Mouse (Mus musculus) neutrophil, adult 5-6 weeks (primary cell): ENCODE measurements around the gene Syt6. TPM values are rescaled to one million over a fixed set of nuclear protein-coding genes. Genes with fewer than 3 reads are reported as not detected.

Source experiments
- total RNA-seq: library from RNA; stranded (forward); fragments of 200-1000 nt; gene quantifications from 2 replicates; pipeline ENCODE4 v1.2.3, GENCODE M21; 2017

Syt6 gene
- total RNA-seq, 1 experiment from 2014 or later: 0.47 TPM

Other genes with a start within 250 kb of the Syt6 start
- gene Atg4a-ps, start 70.8 kb downstream of the Syt6 start, total RNA-seq: 0.58 and 0.74 TPM in 2 replicates
- 5.9 and 7.0 TPM in 2 replicates for gene Olfml3, start 162.8 kb downstream of the Syt6 start, total RNA-seq
- not detected in 2 replicates for gene Gm10964, start 164.1 kb downstream of the Syt6 start, total RNA-seq
- 231 and 247 TPM in 2 replicates for gene Hipk1, start 216.3 kb downstream of the Syt6 start, total RNA-seq
- 13.1 and 15.6 TPM in 2 replicates for gene Dclre1b, start 234.2 kb downstream of the Syt6 start, total RNA-seq
- gene Ap4b1, start 234.3 kb downstream of the Syt6 start, total RNA-seq: 39.4 and 48.4 TPM in 2 replicates
- gene Gm43064, start 234.3 kb downstream of the Syt6 start, total RNA-seq: not detected in 2 replicates